Mouse (Mus musculus): ENCODE results near the gene Nod1.

GRCm38 (mm10) chr6:54878546-54878945, 93.9 kb downstream of the Nod1 start:
- TF ChIP-seq TAL1 (IDR thresholded peaks at IDR 0.05; ENCODE audit: low read length) (no peak), GATA1 (IDR thresholded peaks at IDR 0.05; ENCODE audit: low read length) (no peak)
